Mouse (Mus musculus): ENCODE results near the gene Camp. TPM values are rescaled to one million over a fixed set of nuclear protein-coding genes. Genes with fewer than 3 reads are reported as not detected.

Gene Camp
- polyA plus RNA-seq, 1 experiment from 2014 or later, result 0.68 TPM

GRCm38 (mm10) chr9:109863085-109863484 lies 13.7 kb upstream of the Camp start:
- H3K4me3 ChIP-seq (ENCODE audit: low read depth, low read length), result no peak overlapping the region
- no peak overlapping the region for H3K9ac ChIP-seq (ENCODE audit: low read depth, low read length)
- no peaks in the 10 kb centered on the region for H3K4me1 ChIP-seq (ENCODE audit: control insufficient read depth, insufficient read depth, low read length)
- H3K27me3 ChIP-seq (ENCODE audit: control insufficient read depth, insufficient read depth, low read depth, low read length), result no peaks in the 10 kb centered on the region
- no peak for ATAC-seq
- no peaks in the 10 kb centered on the region for H3K36me3 ChIP-seq (ENCODE audit: control insufficient read depth, insufficient read depth, low read length)
- no peaks in the 10 kb centered on the region for H3K9me3 ChIP-seq (replicated peaks; ENCODE audit: control insufficient read depth, low read length, poor library complexity, severe bottlenecking)
- no peak overlapping the region for H3K4me2 ChIP-seq (ENCODE audit: low read length)
- no peak overlapping the region for H3K27ac ChIP-seq (ENCODE audit: low read length)
- WGBS, result 65% methylated on average over 3 of the region's 3 CpGs

GRCm38 (mm10) chr9:109862397-109863044 lies 13.1 kb upstream of the Camp start:
- H3K9ac ChIP-seq (ENCODE audit: low read depth, low read length), result no peak overlapping the region

GRCm38 (mm10) chr9:109855947-109856346 lies 6.5 kb upstream of the Camp start:
- Histone ChIP-seq H3K36me3 (ENCODE audit: control insufficient read depth, insufficient read depth, low read length) (no peaks in the 10 kb centered on the region), H3K4me1 (ENCODE audit: control insufficient read depth, insufficient read depth, low read length) (no peaks in the 10 kb centered on the region), H3K4me2 (ENCODE audit: low read length) (no peak overlapping the region), H3K9me3 (replicated peaks; ENCODE audit: control insufficient read depth, low read length, poor library complexity, severe bottlenecking) (no peaks in the 10 kb centered on the region), H3K27me3 (ENCODE audit: control insufficient read depth, insufficient read depth, low read depth, low read length) (no peaks in the 10 kb centered on the region), H3K9ac (ENCODE audit: low read depth, low read length) (no peak overlapping the region), H3K27ac (ENCODE audit: low read length) (no peak overlapping the region), H3K4me3 (ENCODE audit: low read depth, low read length) (no peak overlapping the region)
- ATAC-seq, result no peak
- 77% methylated on average over 6 of the region's 6 CpGs for WGBS

More at GRCm38 (mm10) chr9:109862397-109863044, 13.1 kb upstream of the Camp start:
- Histone ChIP-seq H3K4me1 (ENCODE audit: control insufficient read depth, insufficient read depth, low read length) (no peaks in the 10 kb centered on the region), H3K4me2 (ENCODE audit: low read length) (peak overlapping the region; percentile 16; the same call in 1 of the 2 replicates), H3K36me3 (ENCODE audit: control insufficient read depth, insufficient read depth, low read length) (no peaks in the 10 kb centered on the region), H3K9me3 (replicated peaks; ENCODE audit: control insufficient read depth, low read length, poor library complexity, severe bottlenecking) (no peaks in the 10 kb centered on the region), H3K4me3 (ENCODE audit: low read depth, low read length) (no peak overlapping the region), H3K27ac (ENCODE audit: low read length) (no peak overlapping the region), H3K27me3 (ENCODE audit: control insufficient read depth, insufficient read depth, low read depth, low read length) (no peaks in the 10 kb centered on the region)
- peak; percentile 42; the same call in 1 of the 2 replicates for ATAC-seq
- WGBS, result 21% methylated on average over 20 of the region's 20 CpGs

- H3K9me3 ChIP-seq (replicated peaks; ENCODE audit: control insufficient read depth, low read length, poor library complexity, severe bottlenecking), result no peaks in the 10 kb centered on the region
- no peak for ATAC-seq
- no peak overlapping the region for H3K27ac ChIP-seq (ENCODE audit: low read length)
- no peak overlapping the region for H3K4me3 ChIP-seq (ENCODE audit: low read depth, low read length)
- no peak overlapping the region for H3K9ac ChIP-seq (ENCODE audit: low read depth, low read length)
- H3K4me1 ChIP-seq (ENCODE audit: control insufficient read depth, insufficient read depth, low read length), result no peaks in the 10 kb centered on the region
- H3K36me3 ChIP-seq (ENCODE audit: control insufficient read depth, insufficient read depth, low read length), result no peaks in the 10 kb centered on the region
- 76% methylated on average over 2 of the region's 2 CpGs for WGBS
- no peak overlapping the region for H3K4me2 ChIP-seq (ENCODE audit: low read length)
- no peaks in the 10 kb centered on the region for H3K27me3 ChIP-seq (ENCODE audit: control insufficient read depth, insufficient read depth, low read depth, low read length)
Measured at GRCm38 (mm10) chr9:109854341-109854740, 4.9 kb upstream of the Camp start.

- H3K36me3 ChIP-seq (ENCODE audit: control insufficient read depth, insufficient read depth, low read length), result no peaks in the 10 kb centered on the region
- no peak for ATAC-seq
- 90% methylated on average over 5 of the region's 5 CpGs for WGBS
- no peaks in the 10 kb centered on the region for H3K9me3 ChIP-seq (replicated peaks; ENCODE audit: control insufficient read depth, low read length, poor library complexity, severe bottlenecking)
- H3K9ac ChIP-seq (ENCODE audit: low read depth, low read length), result no peak overlapping the region
- H3K4me2 ChIP-seq (ENCODE audit: low read length), result no peak overlapping the region
- no peak overlapping the region for H3K4me3 ChIP-seq (ENCODE audit: low read depth, low read length)
- no peaks in the 10 kb centered on the region for H3K27me3 ChIP-seq (ENCODE audit: control insufficient read depth, insufficient read depth, low read depth, low read length)
- no peak overlapping the region for H3K27ac ChIP-seq (ENCODE audit: low read length)
- H3K4me1 ChIP-seq (ENCODE audit: control insufficient read depth, insufficient read depth, low read length), result no peaks in the 10 kb centered on the region
Measured at GRCm38 (mm10) chr9:109850099-109850498, 682 bp upstream of the Camp start.

GRCm38 (mm10) chr9:109833088-109833412 lies 16.4 kb downstream of the Camp start:
- Histone ChIP-seq H3K27me3 (ENCODE audit: control insufficient read depth, insufficient read depth, low read depth, low read length) (no peaks in the 10 kb centered on the region), H3K27ac (ENCODE audit: low read length) (peak overlapping the region; percentile 92)
- WGBS, result 11% methylated on average over 6 of the region's 6 CpGs

GRCm38 (mm10) chr9:109832391-109833087 lies 16.9 kb downstream of the Camp start, which contains the start of gene Nme6:
Nme6 (plus strand) TSS chr9:109832749.
- H3K4me2 ChIP-seq (ENCODE audit: low read length), result peak within 1 kb of the TSS; percentile 98
- H3K4me3 ChIP-seq (ENCODE audit: low read depth, low read length), result peak within 1 kb of the TSS; percentile 72
- H3K4me1 ChIP-seq (ENCODE audit: control insufficient read depth, insufficient read depth, low read length), result peaks cover 6% of the 10 kb centered on the region
- under 1% methylated on average over 32 of the region's 32 CpGs for WGBS
- ATAC-seq, result peak; percentile 98
- H3K36me3 ChIP-seq (ENCODE audit: control insufficient read depth, insufficient read depth, low read length), result no peaks in the 10 kb centered on the region
- H3K9me3 ChIP-seq (replicated peaks; ENCODE audit: control insufficient read depth, low read length, poor library complexity, severe bottlenecking), result no peaks in the 10 kb centered on the region
- H3K9ac ChIP-seq (ENCODE audit: low read depth, low read length), result peak within 1 kb of the TSS; percentile 80
- no peaks in the 10 kb centered on the region for H3K27me3 ChIP-seq (ENCODE audit: control insufficient read depth, insufficient read depth, low read depth, low read length)
- peak within 1 kb of the TSS; percentile 92 for H3K27ac ChIP-seq (ENCODE audit: low read length)

More at GRCm38 (mm10) chr9:109833088-109833412, 16.4 kb downstream of the Camp start:
- Histone ChIP-seq H3K9me3 (replicated peaks; ENCODE audit: control insufficient read depth, low read length, poor library complexity, severe bottlenecking) (no peaks in the 10 kb centered on the region), H3K4me3 (ENCODE audit: low read depth, low read length) (peak overlapping the region; percentile 72), H3K36me3 (ENCODE audit: control insufficient read depth, insufficient read depth, low read length) (no peaks in the 10 kb centered on the region), H3K9ac (ENCODE audit: low read depth, low read length) (peak overlapping the region; percentile 80), H3K4me1 (ENCODE audit: control insufficient read depth, insufficient read depth, low read length) (peaks cover 6% of the 10 kb centered on the region), H3K4me2 (ENCODE audit: low read length) (peak overlapping the region; percentile 98)
- peak; percentile 72 for ATAC-seq

- Histone ChIP-seq H3K9me3 (replicated peaks; ENCODE audit: control insufficient read depth, low read length, poor library complexity, severe bottlenecking) (no peaks in the 10 kb centered on the region), H3K36me3 (ENCODE audit: control insufficient read depth, insufficient read depth, low read length) (no peaks in the 10 kb centered on the region), H3K27me3 (ENCODE audit: control insufficient read depth, insufficient read depth, low read depth, low read length) (no peaks in the 10 kb centered on the region), H3K4me2 (ENCODE audit: low read length) (no peak overlapping the region), H3K9ac (ENCODE audit: low read depth, low read length) (no peak overlapping the region), H3K4me1 (ENCODE audit: control insufficient read depth, insufficient read depth, low read length) (no peaks in the 10 kb centered on the region), H3K27ac (ENCODE audit: low read length) (no peak overlapping the region), H3K4me3 (ENCODE audit: low read depth, low read length) (no peak overlapping the region)
- ATAC-seq, result no peak
- WGBS, result 79% methylated on average over 5 of the region's 5 CpGs
Measured at GRCm38 (mm10) chr9:109826181-109826580, 23.2 kb downstream of the Camp start.

GRCm38 (mm10) chr9:109825739-109826138 lies 23.7 kb downstream of the Camp start:
- H3K36me3 ChIP-seq (ENCODE audit: control insufficient read depth, insufficient read depth, low read length), result no peaks in the 10 kb centered on the region
- no peak overlapping the region for H3K9ac ChIP-seq (ENCODE audit: low read depth, low read length)
- H3K4me3 ChIP-seq (ENCODE audit: low read depth, low read length), result no peak overlapping the region
- H3K27me3 ChIP-seq (ENCODE audit: control insufficient read depth, insufficient read depth, low read depth, low read length), result no peaks in the 10 kb centered on the region
- no peak overlapping the region for H3K4me2 ChIP-seq (ENCODE audit: low read length)
- H3K27ac ChIP-seq (ENCODE audit: low read length), result no peak overlapping the region
- H3K9me3 ChIP-seq (replicated peaks; ENCODE audit: control insufficient read depth, low read length, poor library complexity, severe bottlenecking), result no peaks in the 10 kb centered on the region
- ATAC-seq, result no peak
- no peaks in the 10 kb centered on the region for H3K4me1 ChIP-seq (ENCODE audit: control insufficient read depth, insufficient read depth, low read length)
- 73% methylated on average over 4 of the region's 4 CpGs for WGBS

Measured in midbrain, embryonic 16.5 days (tissue).